Mouse (Mus musculus): ENCODE measurements at regions not wholly inside any gene's neighbourhood (a gene's known extent, or its start where the extent isn't known, plus 50 kb on each side); places are given as distances from the start of the nearest gene placed in this dataset.
A peak's percentile ranks its signal among the peaks of the same experiment; 100 is the strongest.
"Not testable (repeated sequence)": the region's sequence is repeated elsewhere in the genome, so short reads cannot be mapped to it uniquely, and the experiment has no call there.

GRCm38 (mm10) chr8:93443631-93444030 is 64.1 kb upstream of the Ces1h start:
- DNase-seq = not testable (repeated sequence)

GRCm38 (mm10) chr8:93441936-93442335 is 62.4 kb upstream of the Ces1h start:
- DNase-seq = no peak

GRCm38 (mm10) chr8:93436586-93436985 is 57.1 kb upstream of the Ces1h start:
- not testable (repeated sequence) for DNase-seq

GRCm38 (mm10) chr8:93430637-93431036 is 51.1 kb upstream of the Ces1h start:
- peak; percentile 72 for DNase-seq
